Mouse (Mus musculus) retina, postnatal 1 day (tissue): ENCODE measurements at regions not wholly inside any gene's neighbourhood (a gene's known extent, or its start where the extent isn't known, plus 50 kb on each side); places are given as distances from the start of the nearest gene placed in this dataset.

ENCODE experiments used
- DNase-seq: peaks from one replicate; pipeline ENCODE4 v3.0.0-alpha.2; 2012

GRCm38 (mm10) chr11:84760622-84761196 is 58.6 kb downstream of the Mrm1 start:
- DNase-seq, result peak; percentile 84

DNA sequence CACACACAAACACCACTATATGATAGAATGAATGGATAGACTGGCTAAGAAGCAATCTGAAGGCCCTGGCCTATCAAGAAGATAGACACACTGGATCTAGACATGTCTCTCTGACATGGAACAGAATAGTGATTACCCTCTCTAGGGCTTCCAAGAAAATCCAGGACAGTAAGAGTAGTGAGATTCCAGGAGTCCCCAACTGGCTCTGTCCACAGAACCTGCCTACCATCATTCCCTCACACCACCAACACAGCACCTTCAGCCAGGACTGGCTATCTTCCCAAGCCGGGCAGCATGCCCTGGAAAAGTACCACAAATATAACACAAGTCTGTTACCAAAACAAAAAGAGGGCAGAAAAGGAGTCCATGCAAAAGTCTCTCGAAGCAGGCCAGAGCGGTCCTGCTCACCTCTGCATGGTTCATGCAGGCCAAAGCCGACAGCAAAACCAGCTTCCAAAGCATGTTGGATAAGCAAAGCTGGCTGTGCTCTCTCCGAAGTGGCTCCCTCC is 59.8 kb downstream of the Mrm1 start:
- no peak for DNase-seq

GRCm38 (mm10) chr11:84752007-84752406 is 67.3 kb downstream of the Mrm1 start:
- DNase-seq, result no peak

DNA sequence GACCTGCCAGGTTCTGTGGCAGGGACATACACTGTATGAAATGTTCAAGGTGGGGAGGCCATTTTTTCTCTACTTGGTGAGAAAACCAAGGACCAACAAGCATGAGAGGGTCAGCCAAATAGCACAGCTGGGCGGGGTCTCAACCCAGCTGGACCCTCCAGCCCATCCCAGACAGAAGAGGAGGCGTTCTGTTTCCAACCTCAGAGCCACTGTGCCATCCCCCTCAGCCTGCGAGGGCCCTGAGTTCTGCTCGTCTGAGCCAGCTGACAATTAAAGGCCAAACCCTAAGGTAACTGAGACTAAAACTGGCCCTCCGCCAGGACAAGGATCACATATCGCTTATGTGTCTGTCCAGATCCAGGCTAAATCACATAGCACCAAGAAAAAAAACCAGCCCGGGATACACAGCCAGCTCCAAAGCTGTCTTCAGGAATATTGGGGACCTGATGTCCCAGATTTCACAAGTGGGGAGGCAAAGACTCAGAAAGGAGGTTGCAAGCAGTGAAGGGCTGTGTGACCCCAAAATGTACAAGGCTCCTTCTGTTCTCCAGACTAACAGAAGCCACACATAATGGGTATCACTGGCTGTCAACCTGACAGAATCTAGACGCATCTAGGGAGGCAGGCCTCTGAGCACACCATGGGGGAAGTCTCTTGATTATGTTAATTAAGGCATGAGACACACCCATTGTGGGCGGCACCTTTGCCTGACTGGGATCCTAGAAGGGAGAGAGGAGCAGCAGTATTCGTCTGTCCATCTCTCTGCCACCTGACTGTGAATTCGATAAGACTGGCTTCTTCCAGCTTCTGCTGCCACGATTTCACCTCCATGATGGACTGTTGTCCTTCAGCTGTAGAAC is 69.6 kb downstream of the Mrm1 start:
- DNase-seq, result peak; percentile 70

- DNase-seq, result peak; percentile 76
These were observed 80.3 kb downstream of the Mrm1 start for GRCm38 (mm10) chr11:84738769-84739589.

DNA sequence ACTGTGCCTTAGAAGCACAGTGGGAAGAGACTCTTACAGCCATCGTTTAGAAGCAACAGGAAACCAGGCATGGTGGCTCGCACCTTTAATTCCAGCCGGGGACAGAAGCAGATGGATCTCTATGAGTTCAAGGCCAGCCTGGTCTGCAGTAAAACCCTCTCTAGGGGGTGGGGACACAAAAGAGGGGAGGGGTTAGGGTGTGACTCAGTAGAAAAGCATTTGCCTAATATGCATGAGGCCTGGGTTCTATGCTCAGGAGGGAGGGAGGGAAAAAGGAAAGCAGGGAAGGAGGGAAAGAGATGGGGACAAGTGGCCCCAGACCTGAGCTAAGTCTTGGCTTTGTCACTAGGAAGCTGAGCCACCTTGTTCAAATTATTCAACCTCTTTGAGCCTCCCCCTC is 81.2 kb downstream of the Mrm1 start:
- no peak for DNase-seq

DNA sequence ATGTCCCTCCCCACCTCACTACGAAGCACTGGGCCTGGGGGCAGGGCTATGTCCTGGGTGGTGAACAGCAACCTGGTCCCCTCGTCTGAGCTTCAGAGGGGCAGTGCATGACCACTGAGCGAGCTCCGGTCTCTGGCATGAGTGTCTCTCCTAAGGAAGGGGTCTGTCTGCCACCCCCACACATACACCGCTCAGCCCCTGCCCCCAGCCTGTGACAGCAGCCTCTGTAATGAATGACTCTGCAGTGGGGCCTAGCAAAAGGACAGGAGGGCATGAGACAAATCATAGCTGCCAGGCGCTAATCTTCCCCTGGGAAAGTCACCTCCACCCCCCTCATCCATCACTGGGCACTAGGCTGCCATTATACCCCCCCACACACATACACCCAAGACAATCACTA is 87.4 kb downstream of the Mrm1 start:
- no peak for DNase-seq

DNA sequence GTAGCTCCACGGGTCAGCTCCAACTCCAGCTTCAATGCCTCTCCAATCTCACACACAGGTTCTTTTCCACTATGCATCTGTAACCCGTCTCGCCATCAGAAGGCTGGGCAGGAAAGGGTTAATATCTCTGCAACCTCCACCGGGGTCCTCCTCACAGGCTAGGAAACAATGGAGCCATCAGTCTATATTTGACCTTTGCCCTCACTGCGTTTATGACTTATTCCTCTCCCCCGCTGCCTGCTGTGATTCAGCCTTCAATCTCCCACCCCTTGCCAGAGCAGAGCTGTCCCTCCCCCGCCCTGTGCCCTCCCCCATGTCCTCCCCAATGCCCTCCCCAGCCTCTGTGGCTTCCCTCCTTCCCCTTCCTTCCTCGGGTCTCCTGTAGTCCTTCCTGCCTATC is 89.1 kb downstream of the Mrm1 start:
- DNase-seq, result no peak

DNA sequence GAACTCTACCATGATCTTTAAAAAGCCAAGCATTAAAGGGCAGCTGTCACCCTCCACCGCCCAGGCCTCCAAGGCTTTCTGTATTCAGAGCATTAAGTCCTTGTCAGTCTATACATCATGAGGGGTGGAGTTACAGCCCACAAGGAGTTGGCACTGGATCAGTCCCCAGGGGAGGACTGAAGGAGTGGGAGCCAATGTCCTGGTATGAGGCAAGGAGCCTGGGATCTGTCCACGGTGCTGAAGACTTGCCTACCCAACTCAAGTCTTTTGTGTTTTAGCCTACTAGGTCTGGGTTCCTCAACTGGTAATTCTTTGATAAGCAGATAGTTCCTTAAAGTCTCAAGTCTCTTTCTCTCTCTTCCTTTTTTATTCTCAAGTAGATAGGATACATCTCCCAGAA is 90.1 kb downstream of the Mrm1 start:
- DNase-seq, result peak; percentile 70

- no peak for DNase-seq
These were observed 93.2 kb downstream of the Mrm1 start for GRCm38 (mm10) chr11:84725936-84726613.

DNA sequence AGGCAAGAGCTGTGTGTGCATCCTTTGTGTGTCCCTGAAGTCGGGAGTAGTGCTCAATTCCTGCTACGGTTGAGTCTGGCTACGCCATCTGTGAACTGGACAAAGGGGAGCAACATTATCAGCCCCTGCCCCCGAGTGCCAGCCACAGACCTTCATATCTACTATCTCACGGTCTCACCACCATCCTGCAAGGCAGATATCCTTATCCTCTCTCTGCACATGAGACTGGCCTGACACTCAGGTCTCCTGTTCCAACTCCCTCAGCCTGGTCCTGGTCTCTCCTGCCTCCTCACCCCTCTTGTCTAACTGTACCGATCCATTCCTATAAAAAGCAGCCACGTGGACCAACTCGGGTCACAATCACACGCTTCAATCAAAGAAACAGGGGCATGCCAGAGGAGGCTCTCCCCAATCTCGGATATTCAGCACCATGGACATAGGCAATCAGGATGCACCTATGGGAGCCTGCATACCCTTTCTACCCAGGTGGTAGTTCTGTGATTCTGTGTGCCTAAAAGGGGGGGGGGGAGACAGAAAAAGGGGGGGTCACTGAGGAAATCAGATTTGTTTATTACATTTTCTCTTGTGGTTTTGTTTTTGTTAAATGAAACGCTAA is 94.0 kb downstream of the Mrm1 start:
- no peak for DNase-seq

- DNase-seq, result peak; percentile 60
These were observed 95.2 kb downstream of the Mrm1 start for GRCm38 (mm10) chr11:84724080-84724479.

- DNase-seq, result no peak
These were observed 96.6 kb downstream of the Mrm1 start for GRCm38 (mm10) chr11:84722658-84723201.

DNA sequence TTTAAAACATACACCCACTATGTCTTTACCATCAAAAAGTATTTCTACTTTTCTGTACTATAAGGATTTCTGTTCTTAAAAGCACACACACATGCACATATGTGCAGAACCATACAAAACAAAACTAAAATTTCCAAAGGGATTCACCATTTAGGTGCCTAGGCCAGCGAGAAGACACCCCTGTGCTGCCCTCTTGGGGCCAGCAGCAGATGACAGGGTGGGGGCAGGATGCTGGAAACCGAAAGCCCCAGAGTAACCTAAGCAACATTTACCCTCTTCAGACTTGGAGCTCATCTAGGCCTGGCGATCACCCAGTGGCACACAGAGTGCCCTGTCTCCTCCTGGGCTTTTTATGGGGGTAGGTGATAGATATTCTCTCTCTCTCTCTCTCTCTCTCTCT is 97.3 kb downstream of the Mrm1 start:
- DNase-seq, result no peak

GRCm38 (mm10) chr11:84721150-84721549 is 98.2 kb downstream of the Mrm1 start:
- no peak for DNase-seq

GRCm38 (mm10) chr11:84719781-84720180 is 99.5 kb downstream of the Mrm1 start:
- DNase-seq, result no peak

GRCm38 (mm10) chr11:84712731-84713130 is 106.6 kb downstream of the Mrm1 start:
- no peak for DNase-seq

- DNase-seq, result no peak
These were observed 107.4 kb downstream of the Mrm1 start for GRCm38 (mm10) chr11:84711886-84712285.

DNA sequence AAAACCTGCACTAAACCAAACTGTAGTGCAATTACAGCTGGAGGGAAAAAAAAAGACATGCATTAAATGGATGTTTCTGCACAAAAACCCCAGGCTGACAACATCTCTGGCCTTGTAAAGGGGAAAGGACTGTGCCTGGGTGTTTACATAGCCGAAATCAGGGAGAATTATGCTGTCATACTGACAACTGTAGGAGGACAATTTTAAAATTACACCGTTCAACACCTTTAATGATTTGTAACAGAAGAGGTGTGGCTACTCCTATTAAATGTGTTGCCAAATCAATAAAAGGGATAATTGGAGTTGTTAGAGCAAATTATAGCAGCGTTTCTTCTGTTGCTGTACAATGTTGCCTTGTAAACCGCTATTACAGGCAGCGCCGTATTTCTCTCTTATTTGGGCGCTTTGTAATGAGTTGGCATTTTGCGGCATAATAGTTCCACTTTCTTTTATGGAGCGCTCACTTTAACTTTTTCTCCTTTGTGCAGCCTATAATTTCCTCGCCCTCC is 111.0 kb downstream of the Mrm1 start:
- no peak for DNase-seq

- peak; percentile 44 for DNase-seq
These were observed 111.5 kb downstream of the Mrm1 start for GRCm38 (mm10) chr11:84707772-84708171.

DNA sequence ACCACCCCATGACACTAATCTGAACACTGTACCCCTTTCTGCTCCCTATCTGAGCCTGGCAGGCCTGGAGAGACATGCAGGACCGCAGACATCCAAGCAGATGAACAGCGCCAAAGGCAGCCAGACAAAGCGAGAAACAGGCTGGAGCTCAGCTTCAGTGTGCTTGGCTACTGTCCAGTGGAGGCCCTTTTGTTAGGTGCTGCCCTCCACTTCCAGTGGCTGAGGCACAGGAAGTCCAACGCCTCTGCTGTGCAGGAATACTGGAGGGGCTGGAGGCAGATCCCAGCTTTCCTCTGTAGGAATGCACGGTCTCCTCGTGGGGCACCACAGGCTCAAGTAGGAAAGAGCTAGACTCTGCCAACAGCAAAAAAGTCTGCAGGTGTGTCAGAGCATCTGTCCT is 112.6 kb downstream of the Mrm1 start:
- DNase-seq, result peak; percentile 35
